Mouse (Mus musculus): ENCODE measurements around the gene Prickle4. TPM values are rescaled to one million over a fixed set of nuclear protein-coding genes. Genes with fewer than 3 reads are reported as not detected.
"Not testable (repeated sequence)": the region's sequence is repeated elsewhere in the genome, so short reads cannot be mapped to it uniquely, and the experiment has no call there.

The Prickle4 gene
- polyA plus RNA-seq, 1 experiment from 2014 or later: 0.81 TPM

- DNase-seq (ENCODE audit: low spot score): peak; percentile 12
These were observed 22.0 kb downstream of the Prickle4 start for GRCm38 (mm10) chr17:47672311-47673111.

- DNase-seq (ENCODE audit: low spot score): no peak
These were observed 22.6 kb downstream of the Prickle4 start for GRCm38 (mm10) chr17:47671988-47672310.

- no peak for DNase-seq (ENCODE audit: low spot score)
These were observed 25.4 kb downstream of the Prickle4 start for GRCm38 (mm10) chr17:47669166-47669565.

GRCm38 (mm10) chr17:47664474-47664873, 30.1 kb downstream of the Prickle4 start:
- no peak for DNase-seq (ENCODE audit: low spot score)

- no peak for DNase-seq (ENCODE audit: low spot score)
These were observed 31.4 kb downstream of the Prickle4 start for GRCm38 (mm10) chr17:47663009-47663713.

GRCm38 (mm10) chr17:47658741-47659243, 35.7 kb downstream of the Prickle4 start:
- no peak for DNase-seq (ENCODE audit: low spot score)

GRCm38 (mm10) chr17:47657901-47658300, 36.6 kb downstream of the Prickle4 start:
- no peak for DNase-seq (ENCODE audit: low spot score)

- no peak for DNase-seq (ENCODE audit: low spot score)
These were observed 38.8 kb downstream of the Prickle4 start for GRCm38 (mm10) chr17:47655697-47656096.

GRCm38 (mm10) chr17:47654346-47654745, 40.2 kb downstream of the Prickle4 start:
- DNase-seq (ENCODE audit: low spot score): not testable (repeated sequence)

GRCm38 (mm10) chr17:47651953-47652352, 42.6 kb downstream of the Prickle4 start:
- DNase-seq (ENCODE audit: low spot score): no peak

- DNase-seq (ENCODE audit: low spot score): no peak
These were observed 45.6 kb downstream of the Prickle4 start for GRCm38 (mm10) chr17:47648966-47649365.

GRCm38 (mm10) chr17:47646683-47647082, 47.9 kb downstream of the Prickle4 start:
- DNase-seq (ENCODE audit: low spot score): peak; percentile 73

- peak; percentile 32 for DNase-seq (ENCODE audit: low spot score)
These were observed 51.5 kb downstream of the Prickle4 start for GRCm38 (mm10) chr17:47642992-47643391.

Other genes starting within 250 kb of the Prickle4 start
- gene Taf8, start 192.4 kb downstream of the Prickle4 start, polyA plus RNA-seq (2015; fragmentation: Nextera tagmentation; extraction: Ambion mirVana): 28.0 and 30.8 TPM in 2 replicates
- 1,113 and 1,146 TPM in 2 replicates for gene Ccnd3, start 189.7 kb downstream of the Prickle4 start, polyA plus RNA-seq (2015; fragmentation: Nextera tagmentation; extraction: Ambion mirVana)
- gene Bysl, start 83.2 kb downstream of the Prickle4 start, polyA plus RNA-seq (2015; fragmentation: Nextera tagmentation; extraction: Ambion mirVana): 21.3 and 22.4 TPM in 2 replicates
- gene Med20, start 83.2 kb downstream of the Prickle4 start, polyA plus RNA-seq (2015; fragmentation: Nextera tagmentation; extraction: Ambion mirVana): 46.9 and 50.1 TPM in 2 replicates
- gene Gm20517, start 83.1 kb downstream of the Prickle4 start, polyA plus RNA-seq (2015; fragmentation: Nextera tagmentation; extraction: Ambion mirVana): 1.8 TPM in 2 replicates
- 3.9 and 4.6 TPM in 2 replicates for gene Usp49, start 64.0 kb downstream of the Prickle4 start, polyA plus RNA-seq (2015; fragmentation: Nextera tagmentation; extraction: Ambion mirVana)
- gene Tomm6, start 6.3 kb downstream of the Prickle4 start, polyA plus RNA-seq (2015; fragmentation: Nextera tagmentation; extraction: Ambion mirVana): 431 and 452 TPM in 2 replicates
- gene Frs3, start 5.7 kb downstream of the Prickle4 start, polyA plus RNA-seq (2015; fragmentation: Nextera tagmentation; extraction: Ambion mirVana): 0.98 and 1.3 TPM in 2 replicates
- 0.12 and 0.18 TPM in 2 replicates for gene Gm21981, start 281 bp downstream of the Prickle4 start, polyA plus RNA-seq (2015; fragmentation: Nextera tagmentation; extraction: Ambion mirVana)
- gene Pgc, start 32.1 kb upstream of the Prickle4 start, polyA plus RNA-seq (2015; fragmentation: Nextera tagmentation; extraction: Ambion mirVana): 2.4 and 2.5 TPM in 2 replicates
- gene Tfeb, start 42.3 kb upstream of the Prickle4 start, polyA plus RNA-seq (2015; fragmentation: Nextera tagmentation; extraction: Ambion mirVana): 4.7 and 5.5 TPM in 2 replicates
- 3.5 and 3.7 TPM in 2 replicates for gene Mdfi, start 140.0 kb upstream of the Prickle4 start, polyA plus RNA-seq (2015; fragmentation: Nextera tagmentation; extraction: Ambion mirVana)
- 18.0 TPM in 2 replicates for gene Foxp4, start 229.9 kb upstream of the Prickle4 start, polyA plus RNA-seq (2015; fragmentation: Nextera tagmentation; extraction: Ambion mirVana)

All from thymus, postnatal 0 days (tissue).